Mouse (Mus musculus) bone marrow, adult 2 months (tissue): ENCODE results near the gene Hist1h2ab.

ENCODE experiments used
- CTCF ChIP-seq: fragments of 200-500 bp; IDR thresholded peaks from 2 replicates; pipeline ENCODE4 v1.5.1; 2011; ENCODE audit warnings: low read length, control low read depth; ENCODE audit not compliant: control insufficient read depth, insufficient read depth
- POLR2A ChIP-seq: fragments of 200-500 bp; IDR thresholded peaks from 2 replicates; pipeline ENCODE4 v1.6.1; 2011; ENCODE audit warnings: low read depth, mild to moderate bottlenecking, control low read depth, low read length, borderline replicate concordance; ENCODE audit not compliant: control insufficient read depth

GRCm38 (mm10) chr13:23766772-23767171, 15.8 kb downstream of the Hist1h2ab start:
- no peak for TF ChIP-seq CTCF
- TF ChIP-seq POLR2A: no peak
